Mouse (Mus musculus): ENCODE data around the gene Gpr179. TPM values are rescaled to one million over a fixed set of nuclear protein-coding genes. Genes with fewer than 3 reads are reported as not detected.

Gpr179 gene
- total and polyA plus RNA-seq, 3 experiments: 0.05 to 0.08 TPM; not detected in 1

DNA sequence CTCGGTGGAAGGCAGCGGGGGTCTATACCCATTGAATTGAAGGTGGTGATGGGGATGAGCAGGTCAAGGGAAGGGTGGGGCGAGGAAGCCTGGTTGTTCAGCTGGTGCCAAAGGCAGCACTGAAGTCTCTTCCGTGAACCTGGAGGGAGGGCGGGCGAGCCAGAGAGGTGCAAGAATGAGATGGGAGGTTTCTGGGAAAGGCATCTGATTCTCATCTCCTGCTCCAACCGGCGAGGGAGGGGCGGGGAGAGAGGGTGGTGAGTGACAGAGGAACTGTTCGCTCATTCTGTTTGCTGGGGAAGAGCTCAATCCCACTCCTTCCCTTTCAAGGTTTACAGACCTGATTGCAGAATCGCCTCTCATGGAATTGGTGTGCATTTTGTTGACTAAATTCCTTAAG is 41.8 kb upstream of the Gpr179 start:
- no peaks in the 10 kb centered on the region; the same call in 1 of the 2 replicates for H3K4me1 ChIP-seq (ENCODE audit: control insufficient read depth, insufficient read depth, low read length)
- no peaks in the 10 kb centered on the region for H3K27me3 ChIP-seq (ENCODE audit: control insufficient read depth, insufficient read depth, low read length)
- no peaks in the 10 kb centered on the region; the same call in none of the 2 replicates for H3K36me3 ChIP-seq (ENCODE audit: control insufficient read depth, insufficient read depth, low read length)
- H3K27ac ChIP-seq: no peak overlapping the region
- no peak overlapping the region for H3K9ac ChIP-seq (ENCODE audit: low read depth, low read length)
- DNase-seq: no peak
- no peak for TF ChIP-seq EP300 (IDR thresholded peaks at IDR 0.05; ENCODE audit: insufficient read depth, low read depth, low read length)
- TF ChIP-seq POLR2A (IDR thresholded peaks at IDR 0.05; ENCODE audit: insufficient read depth, low read depth, low read length): no peak
- TF ChIP-seq CTCF (IDR thresholded peaks at IDR 0.05): no peak
- no peak overlapping the region for H3K4me3 ChIP-seq
- intact Hi-C loops (cut with DNase I): no loop called here
- 71% methylated on average over 11 of the region's 11 CpGs for whole genome bisulfite sequencing
- no peaks in the 10 kb centered on the region for H3K79me2 ChIP-seq (replicated peaks; ENCODE audit: control insufficient read depth, insufficient read depth, low read length)

GRCm38 (mm10) chr11:97389127-97389526 is 37.2 kb upstream of the Gpr179 start:
- Histone ChIP-seq H3K4me3 (no peak overlapping the region), H3K79me2 (replicated peaks; ENCODE audit: control insufficient read depth, insufficient read depth, low read length) (no peaks in the 10 kb centered on the region), H3K27me3 (ENCODE audit: control insufficient read depth, insufficient read depth, low read length) (no peaks in the 10 kb centered on the region), H3K36me3 (ENCODE audit: control insufficient read depth, insufficient read depth, low read length) (no peaks in the 10 kb centered on the region; the same call in none of the 2 replicates), H3K9ac (ENCODE audit: low read depth, low read length) (no peak overlapping the region), H3K4me1 (ENCODE audit: control insufficient read depth, insufficient read depth, low read length) (no peaks in the 10 kb centered on the region; the same call in 1 of the 2 replicates), H3K27ac (no peak overlapping the region)
- DNase-seq: no peak
- intact Hi-C loops (cut with DNase I): no loop called here
- TF ChIP-seq CTCF (IDR thresholded peaks at IDR 0.05): no peak
- TF ChIP-seq POLR2A (IDR thresholded peaks at IDR 0.05; ENCODE audit: insufficient read depth, low read depth, low read length): no peak
- no peak for TF ChIP-seq EP300 (IDR thresholded peaks at IDR 0.05; ENCODE audit: insufficient read depth, low read depth, low read length)
- WGBS: 85% methylated on average over 8 of the region's 8 CpGs

DNA sequence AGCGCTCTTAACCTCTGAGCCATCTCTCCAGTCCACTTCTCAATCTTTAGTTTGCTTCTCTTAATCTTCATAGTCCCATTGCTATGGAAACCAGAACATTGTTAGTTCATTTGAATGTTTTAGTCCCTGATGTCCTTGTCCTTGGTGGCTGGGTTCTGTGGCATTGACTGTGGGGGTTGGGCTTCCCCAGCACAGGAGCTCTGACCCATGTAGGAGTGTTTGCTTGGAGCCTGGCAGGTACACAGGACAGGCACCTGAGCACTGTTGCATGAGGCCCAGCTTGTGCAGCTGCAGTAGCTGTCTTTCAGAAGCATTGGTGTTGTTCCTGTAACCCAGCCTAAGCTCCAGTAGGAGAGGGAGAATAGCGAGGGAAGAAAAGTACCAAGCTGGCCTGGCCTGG is 35.9 kb upstream of the Gpr179 start:
- H3K27me3 ChIP-seq (ENCODE audit: control insufficient read depth, insufficient read depth, low read length): no peaks in the 10 kb centered on the region
- peaks cover 4% of the 10 kb centered on the region for H3K36me3 ChIP-seq (ENCODE audit: control insufficient read depth, insufficient read depth, low read length)
- no peak overlapping the region for H3K4me3 ChIP-seq
- DNase-seq: no peak
- no peaks in the 10 kb centered on the region for H3K4me1 ChIP-seq (ENCODE audit: control insufficient read depth, insufficient read depth, low read length)
- H3K79me2 ChIP-seq (replicated peaks; ENCODE audit: control insufficient read depth, insufficient read depth, low read length): no peaks in the 10 kb centered on the region
- TF ChIP-seq POLR2A (IDR thresholded peaks at IDR 0.05; ENCODE audit: insufficient read depth, low read depth, low read length) (no peak), EP300 (IDR thresholded peaks at IDR 0.05; ENCODE audit: insufficient read depth, low read depth, low read length) (no peak), CTCF (IDR thresholded peaks at IDR 0.05) (no peak)
- intact Hi-C loops (cut with DNase I): no loop called here
- H3K27ac ChIP-seq: no peak overlapping the region
- no peak overlapping the region for H3K9ac ChIP-seq (ENCODE audit: low read depth, low read length)
- 98% methylated on average over 2 of the region's 2 CpGs for WGBS

DNA sequence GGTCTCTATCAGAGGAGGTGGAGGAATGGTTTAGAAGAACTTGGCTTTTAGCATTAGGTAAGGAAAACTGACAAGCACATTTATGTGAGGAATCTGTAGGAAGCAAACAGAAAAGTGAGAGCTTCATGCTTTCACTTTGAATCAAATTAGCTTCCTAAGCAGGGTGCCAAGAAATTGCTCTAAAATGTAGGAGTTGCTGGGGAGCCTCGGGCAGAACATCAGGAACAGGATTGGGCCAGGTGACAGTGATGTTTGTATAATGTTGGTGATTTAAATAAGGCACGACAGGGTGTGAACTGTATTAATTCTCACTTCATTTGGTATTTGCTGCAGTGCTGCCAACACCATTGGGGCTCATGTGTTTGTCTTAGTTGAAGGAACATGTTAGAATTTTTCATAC is 31.9 kb upstream of the Gpr179 start:
- H3K79me2 ChIP-seq (replicated peaks; ENCODE audit: control insufficient read depth, insufficient read depth, low read length): no peaks in the 10 kb centered on the region
- H3K27ac ChIP-seq: no peak overlapping the region
- H3K4me1 ChIP-seq (ENCODE audit: control insufficient read depth, insufficient read depth, low read length): no peaks in the 10 kb centered on the region
- DNase-seq: no peak
- peaks cover 4% of the 10 kb centered on the region for H3K36me3 ChIP-seq (ENCODE audit: control insufficient read depth, insufficient read depth, low read length)
- H3K27me3 ChIP-seq (ENCODE audit: control insufficient read depth, insufficient read depth, low read length): no peaks in the 10 kb centered on the region
- H3K9ac ChIP-seq (ENCODE audit: low read depth, low read length): no peak overlapping the region
- no peak overlapping the region for H3K4me3 ChIP-seq
- WGBS: 47% methylated on average over 2 of the region's 2 CpGs
- TF ChIP-seq EP300 (IDR thresholded peaks at IDR 0.05; ENCODE audit: insufficient read depth, low read depth, low read length) (no peak), POLR2A (IDR thresholded peaks at IDR 0.05; ENCODE audit: insufficient read depth, low read depth, low read length) (no peak), CTCF (IDR thresholded peaks at IDR 0.05) (no peak)
- intact Hi-C loops (cut with DNase I): no loop called here

GRCm38 (mm10) chr11:97383017-97383416 is 31.1 kb upstream of the Gpr179 start:
- 78% methylated on average over 2 of the region's 2 CpGs for WGBS
- Histone ChIP-seq H3K36me3 (ENCODE audit: control insufficient read depth, insufficient read depth, low read length) (peaks cover 4% of the 10 kb centered on the region), H3K9ac (ENCODE audit: low read depth, low read length) (no peak overlapping the region), H3K27ac (no peak overlapping the region), H3K27me3 (ENCODE audit: control insufficient read depth, insufficient read depth, low read length) (no peaks in the 10 kb centered on the region), H3K79me2 (replicated peaks; ENCODE audit: control insufficient read depth, insufficient read depth, low read length) (no peaks in the 10 kb centered on the region), H3K4me1 (ENCODE audit: control insufficient read depth, insufficient read depth, low read length) (no peaks in the 10 kb centered on the region), H3K4me3 (no peak overlapping the region)
- intact Hi-C loops (cut with DNase I): no loop called here
- no peak for TF ChIP-seq CTCF (IDR thresholded peaks at IDR 0.05)
- TF ChIP-seq POLR2A (IDR thresholded peaks at IDR 0.05; ENCODE audit: insufficient read depth, low read depth, low read length): no peak
- TF ChIP-seq EP300 (IDR thresholded peaks at IDR 0.05; ENCODE audit: insufficient read depth, low read depth, low read length): no peak
- DNase-seq: no peak

DNA sequence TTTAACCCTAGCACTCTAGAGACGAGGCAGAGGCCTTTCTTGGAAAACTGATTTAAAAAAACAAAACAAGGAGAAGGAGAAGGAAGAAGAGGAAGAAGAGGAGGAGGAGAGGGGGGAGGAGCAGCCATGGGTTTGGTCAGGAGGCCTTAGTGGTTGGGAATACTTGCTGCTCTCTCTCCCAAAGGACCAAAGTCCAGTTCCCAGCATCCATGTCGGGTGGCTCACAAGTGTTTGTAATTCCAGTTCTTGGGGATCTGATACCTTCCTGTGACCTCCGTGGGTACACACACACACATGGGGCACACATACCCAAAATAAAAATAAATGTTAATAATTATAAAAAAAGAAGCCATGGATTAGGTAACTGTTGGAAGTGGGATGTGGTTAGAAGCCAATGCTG is 28.2 kb upstream of the Gpr179 start:
- no peaks in the 10 kb centered on the region for H3K27me3 ChIP-seq (ENCODE audit: control insufficient read depth, insufficient read depth, low read length)
- intact Hi-C loops (cut with DNase I): no loop called here
- no peak overlapping the region for H3K4me3 ChIP-seq
- 69% methylated on average over 3 of the region's 3 CpGs for WGBS
- no peaks in the 10 kb centered on the region for H3K79me2 ChIP-seq (replicated peaks; ENCODE audit: control insufficient read depth, insufficient read depth, low read length)
- H3K27ac ChIP-seq: no peak overlapping the region
- peaks cover 4% of the 10 kb centered on the region for H3K36me3 ChIP-seq (ENCODE audit: control insufficient read depth, insufficient read depth, low read length)
- TF ChIP-seq POLR2A (IDR thresholded peaks at IDR 0.05; ENCODE audit: insufficient read depth, low read depth, low read length) (no peak), EP300 (IDR thresholded peaks at IDR 0.05; ENCODE audit: insufficient read depth, low read depth, low read length) (no peak), CTCF (IDR thresholded peaks at IDR 0.05) (no peak)
- H3K4me1 ChIP-seq (ENCODE audit: control insufficient read depth, insufficient read depth, low read length): no peaks in the 10 kb centered on the region
- no peak for DNase-seq
- no peak overlapping the region for H3K9ac ChIP-seq (ENCODE audit: low read depth, low read length)

Data from heart, adult 2 months (tissue).